Mouse (Mus musculus): Measurements from ENCODE around the gene Fam196a. TPM values are rescaled to one million over a fixed set of nuclear protein-coding genes. Genes with fewer than 3 reads are reported as not detected.

Gene Fam196a
- total RNA-seq, 2 experiments from 2014 or later, result not detected

DNA sequence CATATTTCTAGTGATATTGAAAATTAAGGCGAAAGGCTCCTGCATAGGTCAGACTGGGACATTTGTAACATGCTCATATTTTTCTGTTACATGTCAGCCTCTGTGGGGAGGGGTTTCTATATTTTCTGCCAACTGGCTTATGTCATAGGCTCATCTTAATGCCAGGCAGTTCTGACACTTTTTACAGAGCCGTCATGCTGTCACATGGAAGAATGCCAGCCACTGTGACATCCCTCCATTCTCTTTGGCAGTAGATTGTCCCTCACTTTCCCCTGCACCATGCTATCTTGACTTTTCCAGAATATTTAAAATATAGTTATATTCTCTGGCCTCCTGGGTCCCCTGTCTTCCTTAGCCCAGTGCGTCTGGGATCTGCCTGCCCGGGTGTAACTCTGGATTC is 95.5 kb downstream of the Fam196a start:
- ATAC-seq (replicated peaks; ENCODE audit: poor library complexity, severe bottlenecking), result no peak

DNA sequence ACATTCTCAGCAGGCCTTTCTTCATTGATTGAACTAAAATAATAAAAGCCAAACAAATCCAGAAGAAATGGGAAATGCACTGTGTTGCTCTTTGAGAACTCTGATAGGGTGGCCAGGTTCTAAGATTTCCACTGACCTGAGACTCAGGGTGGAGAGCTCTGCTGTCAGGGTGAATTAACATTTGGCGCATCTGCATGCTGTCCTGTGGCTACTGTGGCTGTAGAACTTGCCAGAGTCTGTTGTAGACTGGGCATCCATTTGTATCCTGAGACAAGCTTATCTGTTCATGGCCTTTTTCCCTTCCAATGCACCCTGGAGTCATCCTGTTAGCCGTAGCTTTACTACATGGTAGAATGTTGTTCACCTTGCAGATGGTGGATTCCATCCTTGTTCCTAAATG is 98.2 kb downstream of the Fam196a start:
- no peak for ATAC-seq (replicated peaks; ENCODE audit: poor library complexity, severe bottlenecking)

Measured in granulocyte monocyte progenitor cell, adult 5-6 weeks (primary cell).